Mouse (Mus musculus) myocyte (in vitro differentiated cells): ENCODE results near the gene Suco. TPM values are rescaled to one million over a fixed set of nuclear protein-coding genes. Genes with fewer than 3 reads are reported as not detected.

Source experiments
- H3K27me3 ChIP-seq: one replicate; pipeline ENCODE4 v1.6.1; 2011; ENCODE audit not compliant: control insufficient read depth, insufficient read depth, insufficient read length
- H3K36me3 ChIP-seq: one replicate; pipeline ENCODE4 v1.6.1; 2011; ENCODE audit not compliant: control insufficient read depth, insufficient read depth
- H3K4me2 ChIP-seq: one replicate; pipeline ENCODE4 v1.6.1; 2011; ENCODE audit warnings: low read depth, control low read depth
- H3K4me3 ChIP-seq: one replicate; pipeline ENCODE4 v1.5.1; 2011; ENCODE audit warnings: mild to moderate bottlenecking, control low read depth, moderate library complexity
- H3K79me2 ChIP-seq: one replicate; pipeline ENCODE4 v1.6.1; 2011; ENCODE audit not compliant: control insufficient read depth, insufficient read depth
- H3ac ChIP-seq: one replicate; pipeline ENCODE4 v1.6.1; 2011; ENCODE audit not compliant: control insufficient read depth, insufficient read length
- CEBPB ChIP-seq: IDR thresholded peaks from 2 replicates; pipeline ENCODE4 v1.6.1; 2011; ENCODE audit warnings: mild to moderate bottlenecking, moderate library complexity; ENCODE audit not compliant: poor library complexity, insufficient read depth, severe bottlenecking
- E2F4 ChIP-seq: IDR thresholded peaks from one replicate; pipeline ENCODE4 v1.6.1; 2011; ENCODE audit warnings: mild to moderate bottlenecking, control low read depth, moderate library complexity; ENCODE audit not compliant: insufficient read depth
- MAX ChIP-seq: IDR thresholded peaks from one replicate; pipeline ENCODE4 v1.6.1; 2011; ENCODE audit warnings: low read depth, mild to moderate bottlenecking, control low read depth
- MYOD1 ChIP-seq, 3 experiments: IDR thresholded peaks; one replicate each; pipeline ENCODE4 v1.6.1; 2011; ENCODE audit warnings: control low read depth in 2 of 3, low read depth in 2 of 3, mild to moderate bottlenecking in 2 of 3, moderate library complexity in 1 of 3; ENCODE audit not compliant: insufficient read length in 2 of 3, control insufficient read depth in 1 of 3
- MYOG ChIP-seq, 3 experiments: IDR thresholded peaks; one replicate each; pipeline ENCODE4 v1.6.1; 2011; ENCODE audit warnings: control low read depth in 2 of 3, low read depth in 2 of 3, mild to moderate bottlenecking in 2 of 3; ENCODE audit not compliant: insufficient read length in 2 of 3, control insufficient read depth in 1 of 3, insufficient read depth in 1 of 3
- POLR2A ChIP-seq: IDR thresholded peaks from one replicate; pipeline ENCODE4 v1.6.1; 2011; ENCODE audit warnings: low read depth, mild to moderate bottlenecking, control low read depth, moderate library complexity; ENCODE audit not compliant: insufficient read length
- POLR2AphosphoS2 ChIP-seq: IDR thresholded peaks from one replicate; pipeline ENCODE4 v1.6.1; 2011; ENCODE audit warnings: low read depth, control low read depth; ENCODE audit not compliant: insufficient read length
- REST ChIP-seq: IDR thresholded peaks from one replicate; pipeline ENCODE4 v1.6.1; 2011; ENCODE audit warnings: mild to moderate bottlenecking, control low read depth, moderate library complexity; ENCODE audit not compliant: insufficient read depth, insufficient read length
- SRF ChIP-seq: IDR thresholded peaks from one replicate; pipeline ENCODE4 v1.6.1; 2011; ENCODE audit warnings: low read depth; ENCODE audit not compliant: control insufficient read depth, insufficient read length
- TCF12 ChIP-seq: IDR thresholded peaks from one replicate; pipeline ENCODE4 v1.6.1; 2011; ENCODE audit warnings: mild to moderate bottlenecking, control low read depth; ENCODE audit not compliant: poor library complexity, insufficient read depth, severe bottlenecking
- TCF3 ChIP-seq: IDR thresholded peaks from one replicate; pipeline ENCODE4 v1.6.1; 2011; ENCODE audit warnings: low read depth, control low read depth; ENCODE audit not compliant: insufficient read length
- USF1 ChIP-seq: IDR thresholded peaks from one replicate; pipeline ENCODE4 v1.6.1; 2011; ENCODE audit warnings: low read depth, mild to moderate bottlenecking, control low read depth, moderate library complexity
- polyA plus RNA-seq: library from polyadenylated mRNA; unstranded; fragments of >200 nt; fragmentation: generic; extraction: Trizol; gene quantifications from one replicate; pipeline ENCODE4 v1.2.1, GENCODE M21; 2012; ENCODE audit warnings: missing spikeins

Gene Suco
- polyA plus RNA-seq, 1 experiment: 3.9 TPM

GRCm38 (mm10) chr1:161775151-161775550 is 101.3 kb downstream of the Suco start:
- H3K36me3 ChIP-seq: no peaks in the 10 kb centered on the region

GRCm38 (mm10) chr1:161771293-161771692 is 105.2 kb downstream of the Suco start:
- H3K4me2 ChIP-seq: no peak overlapping the region
- no peaks in the 10 kb centered on the region for H3K36me3 ChIP-seq
- H3K4me3 ChIP-seq: no peak overlapping the region
- TF ChIP-seq TCF12 (no peak), REST (no peak), USF1 (no peak), SRF (no peak), MYOG (IDR thresholded peaks at IDR 0.05; ENCODE audit: control insufficient read depth in 1 of 3, insufficient read depth in 1 of 3, insufficient read length in 2 of 3, low read depth in 2 of 3) (no peak)
- H3K27me3 ChIP-seq: peaks cover 11% of the 10 kb centered on the region
- H3K79me2 ChIP-seq: no peaks in the 10 kb centered on the region
- no peak overlapping the region for H3ac ChIP-seq

More at GRCm38 (mm10) chr1:161775151-161775550, 101.3 kb downstream of the Suco start:
- H3K4me2 ChIP-seq: no peak overlapping the region
- TF ChIP-seq USF1: no peak
- TF ChIP-seq SRF: no peak
- TF ChIP-seq REST: no peak
- TF ChIP-seq POLR2A: no peak
- no peak for TF ChIP-seq MYOG (IDR thresholded peaks at IDR 0.05; ENCODE audit: control insufficient read depth in 1 of 3, insufficient read depth in 1 of 3, insufficient read length in 2 of 3, low read depth in 2 of 3)
- no peak for TF ChIP-seq TCF3
- no peak for TF ChIP-seq POLR2AphosphoS2
- no peak for TF ChIP-seq CEBPB
- no peak for TF ChIP-seq MYOD1 (IDR thresholded peaks at IDR 0.05; ENCODE audit: control insufficient read depth in 1 of 3, insufficient read length in 2 of 3, low read depth in 2 of 3)
- TF ChIP-seq E2F4: no peak
- H3ac ChIP-seq: no peak overlapping the region
- H3K79me2 ChIP-seq: no peaks in the 10 kb centered on the region
- no peak overlapping the region for H3K4me3 ChIP-seq
- peaks cover 23% of the 10 kb centered on the region for H3K27me3 ChIP-seq

- Histone ChIP-seq H3K4me2 (no peak overlapping the region), H3K4me3 (no peak overlapping the region), H3K36me3 (no peaks in the 10 kb centered on the region), H3K79me2 (no peaks in the 10 kb centered on the region), H3ac (no peak overlapping the region), H3K27me3 (peaks cover 10% of the 10 kb centered on the region)
- TF ChIP-seq USF1: no peak
- TF ChIP-seq SRF: no peak
- TF ChIP-seq MYOG (IDR thresholded peaks at IDR 0.05; ENCODE audit: control insufficient read depth in 1 of 3, insufficient read depth in 1 of 3, insufficient read length in 2 of 3, low read depth in 2 of 3): no peak
- TF ChIP-seq MYOD1 (IDR thresholded peaks at IDR 0.05; ENCODE audit: control insufficient read depth in 1 of 3, insufficient read length in 2 of 3, low read depth in 2 of 3): no peak
- TF ChIP-seq POLR2A: no peak
Observed at GRCm38 (mm10) chr1:161769329-161769728, 107.2 kb downstream of the Suco start.

GRCm38 (mm10) chr1:161767101-161767524 is 109.4 kb downstream of the Suco start:
- Histone ChIP-seq H3K4me2 (peak overlapping the region; percentile 49), H3K4me3 (no peak overlapping the region), H3K27me3 (peaks cover 10% of the 10 kb centered on the region), H3K79me2 (no peaks in the 10 kb centered on the region), H3ac (no peak overlapping the region), H3K36me3 (no peaks in the 10 kb centered on the region)
- TF ChIP-seq TCF12 (no peak), USF1 (no peak), REST (no peak), MYOG (IDR thresholded peaks at IDR 0.05; ENCODE audit: control insufficient read depth in 1 of 3, insufficient read depth in 1 of 3, insufficient read length in 2 of 3, low read depth in 2 of 3) (no peak), MYOD1 (IDR thresholded peaks at IDR 0.05; ENCODE audit: control insufficient read depth in 1 of 3, insufficient read length in 2 of 3, low read depth in 2 of 3) (no peak), TCF3 (no peak), SRF (no peak), POLR2A (no peak), E2F4 (no peak), MAX (no peak), CEBPB (no peak), POLR2AphosphoS2 (no peak)

GRCm38 (mm10) chr1:161766656-161767055 is 109.8 kb downstream of the Suco start:
- Histone ChIP-seq H3K79me2 (no peaks in the 10 kb centered on the region), H3K36me3 (no peaks in the 10 kb centered on the region), H3ac (no peak overlapping the region), H3K27me3 (peaks cover 10% of the 10 kb centered on the region), H3K4me3 (no peak overlapping the region), H3K4me2 (peak overlapping the region; percentile 49)
- no peak for TF ChIP-seq E2F4

Other genes starting within 250 kb of the Suco start
- gene Fasl, start 88.2 kb downstream of the Suco start, polyA plus RNA-seq: not detected
- 18.9 TPM for gene Pigc, start 92.5 kb upstream of the Suco start, polyA plus RNA-seq
- gene 4930558K02Rik, start 103.0 kb upstream of the Suco start, polyA plus RNA-seq: not detected